7 mouse cellular contexts compared by ENCODE assay signal in the genomic region with DNA sequence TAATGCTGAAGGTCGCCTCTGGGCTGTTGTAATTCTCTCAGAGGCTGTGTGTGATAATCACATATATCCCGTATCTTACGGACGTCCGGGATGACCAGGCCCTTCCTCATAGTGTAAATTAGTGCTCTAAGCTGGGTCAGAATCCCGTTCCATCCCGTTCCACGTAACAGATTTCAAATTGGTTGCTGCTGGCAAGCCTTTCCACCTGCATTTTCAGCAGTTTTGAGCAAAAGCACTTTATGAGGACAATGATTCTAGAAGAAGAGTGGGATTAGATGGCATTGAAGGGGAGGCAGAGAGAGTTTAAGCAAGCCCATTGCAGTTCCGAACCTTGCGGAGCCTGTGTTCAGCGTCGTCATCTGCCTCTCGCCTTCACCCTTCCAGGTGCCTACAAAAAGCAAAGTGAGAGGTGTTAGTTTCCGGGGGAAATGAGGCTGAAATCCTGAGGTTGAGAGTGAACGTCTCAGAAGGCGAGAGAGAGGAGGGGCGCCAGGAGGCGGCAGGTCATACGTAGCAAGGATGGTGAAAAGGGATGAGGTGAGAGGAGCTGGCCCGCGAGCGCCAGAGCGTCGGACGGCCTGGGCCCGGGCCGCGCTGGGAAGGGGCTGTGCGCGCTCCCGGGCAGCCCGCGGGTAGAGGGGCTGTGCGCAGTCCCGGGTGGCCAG. TPM values are rescaled to one million over a fixed set of nuclear protein-coding genes. Genes with fewer than 3 reads are reported as not detected.
A peak's percentile ranks its signal among the peaks of the same experiment; 100 is the strongest.
DNase-seq lines count a peak whose midpoint lies in the region; ATAC-seq and TF ChIP-seq lines count a peak whose summit lies in the region.

No protein-coding gene starts in this region.

- no peaks in the 10 kb centered on the region for H3K4me1 ChIP-seq in lung, adult 2 months (ENCODE audit: control insufficient read depth, insufficient read depth, low read length)
- peaks cover 19% of the 10 kb centered on the region for H3K4me1 ChIP-seq in erythroblast, embryonic 14.5 days (ENCODE audit: control insufficient read depth)
- H3K4me1 ChIP-seq in midbrain, postnatal 0 days (ENCODE audit: insufficient read depth, low read length): no peaks in the 10 kb centered on the region; the same call in 1 of the 2 replicates

- TF ChIP-seq POLR2A in lung, adult 2 months (IDR thresholded peaks at IDR 0.05; ENCODE audit: borderline replicate concordance, extremely low read depth, low read depth, low read length): no peak

- peak overlapping the region; percentile 87 for H3K27ac ChIP-seq in midbrain, postnatal 0 days (ENCODE audit: low read depth, low read length)

- H3K4me2 ChIP-seq in midbrain, postnatal 0 days (ENCODE audit: low read depth, low read length, poor library complexity, severe bottlenecking): peak overlapping the region; percentile 72

- ATAC-seq in Patski: peak; percentile 47
- peak; percentile 55 for ATAC-seq in inflammation-experienced regulatory T-cells, adult 6 months
- ATAC-seq in midbrain, postnatal 0 days (ENCODE audit: low FRiP score): peak; percentile 84

- no peaks in the 10 kb centered on the region for H3K36me3 ChIP-seq in erythroblast, embryonic 14.5 days (ENCODE audit: control insufficient read depth)
- no peaks in the 10 kb centered on the region for H3K36me3 ChIP-seq in midbrain, postnatal 0 days (ENCODE audit: insufficient read depth, low read length)

- in situ Hi-C loops in Patski (cut with MboI; ENCODE audit: low pct_unique_long_range_greater_than_20kb): no loop called here

- no peak for TF ChIP-seq CTCF in lung, adult 2 months (IDR thresholded peaks at IDR 0.05; ENCODE audit: insufficient read depth, low read length)
- TF ChIP-seq CTCF in Patski (IDR thresholded peaks at IDR 0.05): no peak
- no peak for TF ChIP-seq CTCF in midbrain, postnatal 0 days (IDR thresholded peaks at IDR 0.05)

- peak overlapping the region; percentile 72 for H3K4me3 ChIP-seq in lung, adult 2 months (replicated peaks; ENCODE audit: extremely low read depth, low read depth, low read length)
- peak overlapping the region; percentile 74 for H3K4me3 ChIP-seq in erythroblast, embryonic 14.5 days (replicated peaks)
- peak overlapping the region; percentile 70 for H3K4me3 ChIP-seq in midbrain, postnatal 0 days (ENCODE audit: low read depth, low read length)

- no peaks in the 10 kb centered on the region for H3K9me3 ChIP-seq in erythroblast, embryonic 14.5 days (ENCODE audit: control insufficient read depth, low read length)
- no peaks in the 10 kb centered on the region for H3K9me3 ChIP-seq in midbrain, postnatal 0 days (ENCODE audit: low read length)

- DNase-seq in lung, adult 2 months: no peak
- no peak for DNase-seq in lung, postnatal 14 days
- no peak for DNase-seq in Patski (ENCODE audit: low read depth, low spot score)
- peak; percentile 8 for DNase-seq in midbrain, postnatal 0 days (ENCODE audit: low spot score)
- DNase-seq in urinary bladder, adult 18-20 months (ENCODE audit: low spot score in 2 of 2): no peak

- 2% methylated on average over 35 of the region's 35 CpGs for WGBS in lung, adult 2 months
- WGBS in midbrain, postnatal 0 days: under 1% methylated on average over 35 of the region's 35 CpGs

- POLR2A ChIA-PET in Patski (lab: Charles Lee): interaction anchor here (1.2 to 1.3 kb wide), 2 partner anchors 9 to 34 kb away, joined by 3 read pairs; no protein-coding TSS in a partner anchor

- CTCF ChIA-PET in Patski (lab: Charles Lee): interaction anchor here (1.4 kb wide), 1 partner anchor 28 kb away, joined by 4 read pairs; no protein-coding TSS in a partner anchor

- no peaks in the 10 kb centered on the region for H3K27me3 ChIP-seq in Patski
- H3K27me3 ChIP-seq in erythroblast, embryonic 14.5 days (ENCODE audit: control insufficient read depth): no peaks in the 10 kb centered on the region
- no peaks in the 10 kb centered on the region for H3K27me3 ChIP-seq in midbrain, postnatal 0 days (ENCODE audit: insufficient read depth, low read length)

- H3K9ac ChIP-seq in midbrain, postnatal 0 days (replicated peaks; ENCODE audit: low read length, poor library complexity, severe bottlenecking): peak overlapping the region; percentile 75

RNA-seq across cellular contexts. Expression of a gene that starts 0.5 kb away (rescaled TPM):
- 10.0 and 12.3 TPM in 2 replicates for polyA plus RNA-seq in lung, adult 2 months (2012; rRNA removed)
- 36.6 TPM for polyA plus RNA-seq in Patski (2021)
- 0.13 and 0.42 TPM in 2 replicates for polyA plus RNA-seq in erythroblast, embryonic 14.5 days (2012)
- polyA plus RNA-seq in inflammation-experienced regulatory T-cells, adult 6 months (2017; shearing (Covaris generic)): 10 to 100 TPM; 19.6 to 30.8 (median 21.7) TPM
- total RNA-seq in midbrain, postnatal 0 days (2014; rRNA removed): 59.3 and 66.5 TPM in 2 replicates
- polyA plus RNA-seq in midbrain, postnatal 0 days (2015; fragmentation: Nextera tagmentation; extraction: Ambion mirVana): 25.9 and 26.1 TPM in 2 replicates

RNA-seq across cellular contexts. Expression of a gene that starts 35.8 kb away (rescaled TPM):
- 7.3 and 11.0 TPM in 2 replicates for polyA plus RNA-seq in lung, adult 2 months (2012; rRNA removed)
- polyA plus RNA-seq in Patski (2021): 80.1 TPM
- 0.13 and 0.57 TPM in 2 replicates for polyA plus RNA-seq in erythroblast, embryonic 14.5 days (2012)
- polyA plus RNA-seq in inflammation-experienced regulatory T-cells, adult 6 months (2017; shearing (Covaris generic)): 100 to 1,000 TPM in 2 of 3 experiments, 10 to 100 TPM in 1; 90.8 to 175 (median 132) TPM
- total RNA-seq in midbrain, postnatal 0 days (2014; rRNA removed): 107 and 123 TPM in 2 replicates
- 47.0 and 53.8 TPM in 2 replicates for polyA plus RNA-seq in midbrain, postnatal 0 days (2015; fragmentation: Nextera tagmentation; extraction: Ambion mirVana)

RNA-seq across cellular contexts. Expression of a gene that starts 36.3 kb away (rescaled TPM):
- polyA plus RNA-seq in lung, adult 2 months (2012; rRNA removed): 20.5 and 27.6 TPM in 2 replicates
- 118 TPM for polyA plus RNA-seq in Patski (2021)
- polyA plus RNA-seq in erythroblast, embryonic 14.5 days (2012): 0.12 and 0.22 TPM in 2 replicates
- polyA plus RNA-seq in inflammation-experienced regulatory T-cells, adult 6 months (2017; shearing (Covaris generic)): 10 to 100 TPM; 24.2 to 42.4 (median 38.8) TPM
- total RNA-seq in midbrain, postnatal 0 days (2014; rRNA removed): 58.1 and 60.6 TPM in 2 replicates
- polyA plus RNA-seq in midbrain, postnatal 0 days (2015; fragmentation: Nextera tagmentation; extraction: Ambion mirVana): 94.7 and 104 TPM in 2 replicates

RNA-seq across cellular contexts. Expression of a gene that starts 55.5 kb away (rescaled TPM):
- 88.6 and 101 TPM in 2 replicates for polyA plus RNA-seq in lung, adult 2 months (2012; rRNA removed)
- polyA plus RNA-seq in Patski (2021): 92.7 TPM
- 2.3 and 2.7 TPM in 2 replicates for polyA plus RNA-seq in erythroblast, embryonic 14.5 days (2012)
- 100 to 1,000 TPM in 1 of 3 experiments, 10 to 100 TPM in 2; 67.9 to 100 (median 91.6) TPM for polyA plus RNA-seq in inflammation-experienced regulatory T-cells, adult 6 months (2017; shearing (Covaris generic))
- total RNA-seq in midbrain, postnatal 0 days (2014; rRNA removed): 45.8 and 54.4 TPM in 2 replicates
- 66.8 and 71.4 TPM in 2 replicates for polyA plus RNA-seq in midbrain, postnatal 0 days (2015; fragmentation: Nextera tagmentation; extraction: Ambion mirVana)

Comparison
In these comparisons a context has a peak if more than half of its experiments do, and no peak if none do; other contexts are left out.
1. RNA of a gene that starts 36.3 kb away (polyA plus RNA-seq): 118 TPM in Patski (single experiment), 94.7 to 104 TPM in midbrain, postnatal 0 days, 24.2 to 42.4 TPM in inflammation-experienced regulatory T-cells, adult 6 months and 20.5 to 27.6 TPM in lung, adult 2 months; 0.12 to 0.22 TPM in erythroblast, embryonic 14.5 days; every median in the first group is over 10 times any median in the second.
2. Peak in every context shown above with its lines, with median percentiles within 50 percentile points of each other: H3K4me3 ChIP-seq and ATAC-seq.